Mouse (Mus musculus) cerebral cortex, adult 2 months (tissue): ENCODE results near the gene Thoc6.

ENCODE experiments used
- WGBS: fragments of 180-500 bp; shearing (Covaris S2); methylation state at CpG from one replicate; pipeline ENCODE4 v1.1.7; 2018; 5-methylcytosine and 5-hydroxymethylcytosine counted together

Thoc6 gene

DNA sequence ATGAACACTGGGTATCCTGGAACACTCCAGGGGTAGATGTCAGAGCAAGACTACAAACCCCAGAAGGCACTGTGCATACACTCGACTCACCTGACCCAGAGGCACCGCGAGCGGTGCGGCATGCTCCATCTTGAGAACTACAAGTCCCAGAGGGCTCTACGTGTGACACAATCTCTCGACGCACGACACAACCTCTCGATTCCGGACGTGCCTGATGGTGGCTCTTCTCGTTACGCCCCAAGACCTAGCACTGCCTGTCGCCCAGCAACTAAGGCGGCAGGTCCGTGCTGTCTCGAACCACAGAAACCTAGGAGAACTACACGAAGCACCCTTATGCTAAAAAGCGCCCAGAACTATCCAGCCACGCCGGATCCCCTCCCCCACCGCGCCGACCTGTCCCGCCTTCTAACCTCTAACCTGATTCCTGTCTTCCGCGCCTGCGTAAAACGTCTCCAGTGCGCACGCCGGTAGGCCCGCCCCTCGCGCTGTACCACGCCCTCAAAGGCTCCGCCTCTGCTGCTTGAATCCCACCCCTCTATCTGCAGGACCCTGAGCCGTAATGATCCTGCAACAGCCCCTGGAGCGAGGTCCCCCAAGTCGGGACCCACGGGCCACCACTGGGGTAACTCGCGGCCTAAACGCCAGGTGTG is at the start of gene Thoc6, which contains the start of gene Hcfc1r1:
Thoc6 (minus strand) TSS at position 459 of the 650 bp plus-strand sequence.
Hcfc1r1 (plus strand) TSS at position 173 of the 650 bp plus-strand sequence.
- under 1% methylated on average over 45 of the region's 45 CpGs for WGBS

DNA sequence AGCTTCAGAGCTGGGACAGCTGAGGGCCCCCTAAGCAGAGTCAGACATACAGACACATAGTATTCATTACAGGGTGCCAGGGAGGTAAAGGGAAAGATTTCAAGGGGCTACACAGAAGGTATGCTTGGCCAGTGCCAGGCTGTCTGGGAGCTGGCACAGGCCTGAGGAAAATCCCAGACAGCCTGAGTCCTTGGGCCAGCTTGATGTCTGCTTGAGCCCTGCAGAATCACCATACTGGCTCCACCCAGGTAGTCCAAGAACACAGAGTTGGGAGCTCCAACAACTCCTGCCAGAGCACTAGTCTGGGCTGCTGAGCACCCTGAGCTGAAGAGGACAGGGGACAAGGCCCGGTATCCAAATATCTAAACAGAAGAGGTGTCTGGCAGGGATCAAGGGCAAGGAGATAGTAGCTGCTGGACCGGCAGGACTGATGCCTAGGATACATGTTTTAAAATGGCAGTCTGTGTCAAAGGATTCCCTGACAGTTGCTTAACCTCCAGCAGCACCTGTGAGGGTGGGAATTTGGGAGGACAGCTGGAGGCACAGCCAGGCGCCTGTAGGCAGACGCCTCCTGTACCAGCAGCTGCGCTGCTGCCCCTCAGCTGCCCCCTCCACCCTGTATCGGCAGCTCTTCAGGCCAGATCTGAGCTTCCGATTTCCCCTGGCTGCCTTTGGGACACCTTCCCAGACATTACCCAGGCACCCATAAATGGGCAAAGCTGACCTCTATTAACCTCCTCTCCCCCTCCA is 48.9 kb upstream of the Thoc6 start, which contains the start of gene 1520401A03Rik:
1520401A03Rik (minus strand) TSS at position 408 of the 750 bp plus-strand sequence.
- WGBS = 93% methylated on average over 7 of the region's 7 CpGs

DNA sequence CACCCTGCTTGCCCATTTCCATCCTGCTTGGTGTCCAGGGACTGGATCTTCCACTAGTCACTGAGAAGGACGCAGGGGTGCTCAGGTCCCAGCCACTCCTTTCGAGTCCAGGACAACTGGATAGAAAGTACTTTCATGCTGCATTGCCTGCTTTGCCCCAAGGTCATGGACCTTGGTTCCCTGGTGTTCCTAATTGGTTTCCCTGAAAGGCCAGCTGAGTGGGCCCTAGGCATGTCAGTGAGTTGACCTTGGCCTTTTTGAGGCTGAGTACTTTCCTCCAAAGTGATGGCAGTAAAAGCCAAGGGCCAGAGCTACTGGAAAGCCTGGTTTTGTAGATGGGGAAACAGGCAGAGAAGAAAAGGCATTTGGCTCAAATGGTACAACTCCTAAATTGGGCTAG is 48.2 kb upstream of the Thoc6 start:
- 92% methylated on average over 2 of the region's 2 CpGs for WGBS

DNA sequence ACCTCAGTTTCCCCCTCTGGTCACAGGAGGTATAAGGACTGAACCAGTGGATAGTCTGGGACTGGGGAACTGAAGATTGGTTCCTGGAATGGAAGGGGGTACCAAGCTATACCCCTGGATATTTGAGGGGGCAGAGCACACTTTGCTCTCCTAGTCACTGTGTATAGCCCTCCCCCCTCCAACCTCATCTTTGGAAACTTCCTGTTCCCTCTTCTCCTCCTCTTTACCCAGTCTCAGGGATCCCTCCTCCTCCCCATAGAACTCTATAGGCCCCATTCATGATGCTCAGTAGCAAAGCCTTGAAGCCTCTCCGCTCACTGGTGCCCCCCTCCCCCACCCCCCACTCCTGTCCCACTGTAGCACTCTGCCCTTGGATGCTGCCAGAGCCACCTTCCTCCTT is 45.8 kb upstream of the Thoc6 start:
- WGBS = 43% methylated on average over 1 of the region's 1 CpGs

DNA sequence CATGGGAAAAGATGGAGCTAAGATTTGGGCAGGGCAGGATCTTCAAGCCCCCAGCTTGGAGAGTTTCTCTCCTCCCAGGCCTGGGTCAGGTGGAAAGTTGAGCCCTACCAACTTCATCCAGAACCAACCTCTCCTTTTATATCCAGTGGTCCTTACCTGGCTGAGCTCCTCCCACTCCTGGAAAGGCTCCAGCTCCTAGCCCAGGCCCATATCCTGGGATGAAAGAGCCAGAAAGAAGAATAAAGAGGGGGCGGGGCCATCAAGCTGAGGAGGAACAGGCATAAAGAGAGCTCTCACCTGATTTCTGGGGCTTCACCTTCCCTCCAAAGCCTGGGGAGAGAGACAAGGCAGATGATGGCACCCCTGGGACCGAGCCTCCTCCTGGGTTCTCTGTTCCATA is 43.3 kb upstream of the Thoc6 start:
- 83% methylated on average over 2 of the region's 2 CpGs for WGBS

DNA sequence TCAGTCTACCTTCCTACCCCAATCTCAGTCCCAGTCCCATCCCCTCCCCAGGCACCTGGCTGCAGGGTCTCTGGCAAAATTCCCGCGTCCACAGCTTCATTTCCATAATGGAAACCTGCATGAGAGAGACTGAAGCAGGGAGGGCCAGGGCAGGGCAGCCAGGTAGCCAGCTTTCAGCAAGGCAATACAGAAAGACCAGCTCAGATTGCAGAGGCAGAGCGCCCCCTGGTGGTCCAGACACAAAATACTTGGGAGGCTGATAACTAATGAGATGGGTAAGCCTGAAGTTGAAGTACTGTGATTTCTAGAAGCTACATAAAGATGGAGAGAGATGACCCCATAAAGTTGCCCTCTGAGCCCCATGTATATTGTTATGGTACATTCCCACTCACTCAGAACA is 32.5 kb upstream of the Thoc6 start:
- 16% methylated on average over 3 of the region's 3 CpGs for WGBS

DNA sequence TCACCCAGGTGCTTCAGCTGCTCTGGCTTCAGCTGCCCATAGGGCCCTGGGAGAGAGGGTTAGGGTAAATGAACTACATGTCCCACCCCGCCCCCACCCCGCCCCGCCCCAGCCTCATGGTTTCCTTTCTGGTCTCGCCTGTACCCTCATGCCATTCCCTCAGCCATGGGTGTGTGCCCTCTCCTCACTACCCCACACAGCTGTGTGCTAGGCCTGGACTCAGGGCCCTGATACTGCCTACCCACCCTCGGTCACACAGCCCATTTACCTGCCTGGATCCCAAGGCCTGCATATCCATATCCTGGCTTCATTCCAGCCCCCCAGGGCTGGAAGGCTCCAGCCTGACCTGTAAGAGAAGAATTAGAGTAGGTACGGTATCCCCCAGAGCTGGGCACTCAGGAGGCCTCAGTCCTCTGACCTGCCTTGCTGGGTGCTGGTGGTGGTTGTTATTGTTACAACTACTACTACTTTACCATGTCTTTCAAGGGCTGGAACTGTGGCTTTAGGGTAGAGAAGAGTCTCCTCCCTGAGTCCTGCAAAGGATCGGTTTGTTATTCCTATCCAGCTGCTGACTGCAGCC is 31.9 kb upstream of the Thoc6 start:
- 81% methylated on average over 7 of the region's 7 CpGs for WGBS

DNA sequence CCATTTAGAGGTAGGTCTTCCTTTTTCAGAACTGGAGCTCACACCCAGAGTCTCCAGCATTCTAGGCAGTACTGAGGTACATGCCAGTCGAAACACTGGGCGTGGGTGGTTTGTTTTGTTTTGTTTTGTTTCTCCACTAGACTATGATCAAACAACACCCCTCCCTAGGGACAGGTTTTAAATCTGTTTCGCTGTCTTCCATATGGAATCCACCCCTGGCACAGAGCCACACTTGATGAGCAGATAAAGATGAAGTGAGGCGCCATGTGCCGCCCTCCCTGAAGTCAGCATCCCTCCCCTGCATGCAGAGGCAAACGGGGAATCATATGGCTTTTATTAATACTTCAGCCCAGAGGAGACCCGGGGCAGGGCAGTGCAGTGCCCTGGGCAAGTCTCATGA is 31.1 kb upstream of the Thoc6 start:
- WGBS = 34% methylated on average over 7 of the region's 7 CpGs

DNA sequence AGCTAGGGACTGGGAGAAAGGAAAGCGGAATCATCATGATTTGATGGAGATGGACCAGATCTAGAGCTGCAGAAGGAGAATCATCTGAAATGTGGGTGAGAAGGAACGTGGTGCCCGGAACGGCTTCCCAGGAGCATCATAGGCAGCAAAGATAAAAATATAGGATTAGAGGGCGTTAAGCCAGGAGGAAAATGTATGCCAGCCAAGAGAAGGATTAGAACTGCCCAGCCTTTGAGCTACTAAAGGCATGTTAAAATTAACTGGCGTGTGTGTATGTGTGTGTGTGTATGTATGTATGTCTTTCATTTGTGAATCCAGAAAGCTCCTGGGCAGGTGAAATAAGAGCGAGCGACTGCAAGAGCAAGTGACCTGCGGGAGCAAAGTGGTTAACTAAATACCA is 29.6 kb upstream of the Thoc6 start:
- WGBS = 63% methylated on average over 9 of the region's 9 CpGs

DNA sequence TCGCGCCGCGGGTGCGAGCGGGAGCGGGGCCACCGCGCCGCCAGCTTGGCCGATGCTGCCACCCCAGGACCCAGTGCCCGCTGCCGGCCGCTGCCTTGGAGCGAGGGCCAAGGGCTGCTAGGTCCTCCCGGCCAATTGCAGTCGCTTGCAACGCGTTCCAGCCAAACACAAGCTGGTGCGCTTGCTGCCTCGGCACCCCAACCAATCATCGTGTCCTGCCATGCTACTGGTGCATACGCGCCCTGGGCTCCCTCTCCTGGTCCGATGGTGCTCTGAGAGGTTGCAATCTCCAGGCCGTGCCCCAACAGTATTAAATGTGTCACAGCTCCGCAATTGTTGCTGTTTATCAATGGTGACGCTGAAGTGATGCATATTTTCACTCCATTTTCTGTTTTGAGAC is 26.4 kb upstream of the Thoc6 start:
- WGBS = under 1% methylated on average over 28 of the region's 28 CpGs

DNA sequence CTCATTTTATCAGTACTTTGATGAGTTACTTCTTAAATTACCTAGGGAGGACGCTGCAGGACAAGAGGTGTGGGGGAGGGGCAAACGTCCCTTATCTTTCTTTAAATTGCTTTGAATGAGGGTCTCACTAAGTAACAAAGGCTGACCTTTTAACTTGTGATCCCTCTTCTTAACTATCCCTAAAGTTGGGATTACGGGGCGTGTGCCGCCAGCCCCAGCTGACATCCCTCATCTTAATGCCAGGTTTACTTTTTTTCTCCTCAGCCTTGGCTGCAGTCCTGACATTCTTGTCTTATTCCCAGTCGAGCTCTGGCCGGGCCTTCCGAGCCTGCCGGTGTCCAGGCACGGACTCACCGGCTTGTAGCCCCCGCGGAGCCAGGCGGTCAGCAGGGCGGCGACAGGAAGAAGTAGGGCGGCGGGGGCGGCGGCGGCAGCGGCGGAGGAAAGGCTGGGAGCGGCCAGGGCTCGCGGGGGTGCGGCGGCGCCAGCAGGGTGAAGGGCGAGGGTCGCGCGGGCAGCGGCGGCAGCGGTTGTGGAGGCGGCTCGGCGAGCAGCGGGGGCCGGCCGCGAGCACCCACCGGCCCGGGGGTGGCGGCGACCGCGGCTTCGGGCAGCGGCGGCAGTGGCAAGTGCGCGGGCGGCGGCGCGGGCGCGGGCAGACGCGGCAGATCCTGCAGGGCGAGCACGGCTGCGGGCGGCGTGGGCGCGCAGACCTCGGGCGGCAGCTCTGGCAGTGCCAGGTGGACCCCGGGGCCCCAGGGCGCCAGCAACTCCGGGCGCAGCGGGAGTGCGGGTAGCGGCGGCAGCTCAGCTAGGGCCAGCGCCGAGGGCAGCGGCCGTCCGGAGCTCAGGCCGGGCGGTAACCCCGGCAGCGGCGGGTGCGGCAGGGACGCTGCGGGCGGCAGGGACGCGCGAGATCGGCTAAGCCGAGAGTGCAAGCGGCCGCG is 25.7 kb upstream of the Thoc6 start:
- under 1% methylated on average over 93 of the region's 101 CpGs for WGBS

DNA sequence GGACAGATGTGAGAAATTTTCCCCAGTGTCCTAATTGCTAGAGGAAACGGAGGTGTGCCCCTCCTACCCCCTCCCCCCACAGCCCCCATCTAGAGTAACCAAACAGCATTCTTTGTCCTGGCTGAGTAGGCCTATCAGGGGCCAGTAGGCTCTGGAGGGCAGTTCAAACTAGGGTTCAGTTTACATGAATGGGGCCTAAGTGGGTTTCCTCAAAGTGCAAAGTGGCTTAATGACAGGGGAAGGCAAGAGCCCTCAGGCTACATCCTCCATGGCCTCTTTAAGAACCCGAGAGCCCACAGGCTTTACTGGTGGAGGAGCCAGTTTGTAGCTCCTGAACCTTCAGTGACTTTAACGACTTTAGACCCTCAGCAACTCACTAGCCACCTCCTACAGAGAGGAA is 22.1 kb upstream of the Thoc6 start:
- 71% methylated on average over 3 of the region's 3 CpGs for WGBS

DNA sequence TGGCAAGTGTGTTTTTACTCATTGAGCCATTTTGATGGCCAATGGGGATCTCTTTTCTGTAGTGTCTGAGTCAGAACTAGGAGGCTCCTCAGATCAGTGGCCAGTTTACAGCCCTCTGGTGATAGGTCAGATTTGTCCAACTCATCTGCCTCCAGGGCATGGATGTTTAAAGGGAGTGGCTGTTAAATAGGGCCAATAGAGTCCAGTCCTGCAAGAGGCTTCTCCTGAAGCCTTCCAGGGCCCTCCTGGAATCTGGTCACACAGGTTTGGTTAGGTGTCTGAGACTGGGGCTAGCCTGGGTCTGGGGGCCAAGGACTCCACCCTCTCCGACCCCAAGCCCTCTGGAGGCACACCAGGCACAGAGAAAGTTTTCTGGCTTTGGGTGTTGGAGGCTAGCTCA is 20.8 kb upstream of the Thoc6 start:
- WGBS = 73% methylated on average over 1 of the region's 1 CpGs

DNA sequence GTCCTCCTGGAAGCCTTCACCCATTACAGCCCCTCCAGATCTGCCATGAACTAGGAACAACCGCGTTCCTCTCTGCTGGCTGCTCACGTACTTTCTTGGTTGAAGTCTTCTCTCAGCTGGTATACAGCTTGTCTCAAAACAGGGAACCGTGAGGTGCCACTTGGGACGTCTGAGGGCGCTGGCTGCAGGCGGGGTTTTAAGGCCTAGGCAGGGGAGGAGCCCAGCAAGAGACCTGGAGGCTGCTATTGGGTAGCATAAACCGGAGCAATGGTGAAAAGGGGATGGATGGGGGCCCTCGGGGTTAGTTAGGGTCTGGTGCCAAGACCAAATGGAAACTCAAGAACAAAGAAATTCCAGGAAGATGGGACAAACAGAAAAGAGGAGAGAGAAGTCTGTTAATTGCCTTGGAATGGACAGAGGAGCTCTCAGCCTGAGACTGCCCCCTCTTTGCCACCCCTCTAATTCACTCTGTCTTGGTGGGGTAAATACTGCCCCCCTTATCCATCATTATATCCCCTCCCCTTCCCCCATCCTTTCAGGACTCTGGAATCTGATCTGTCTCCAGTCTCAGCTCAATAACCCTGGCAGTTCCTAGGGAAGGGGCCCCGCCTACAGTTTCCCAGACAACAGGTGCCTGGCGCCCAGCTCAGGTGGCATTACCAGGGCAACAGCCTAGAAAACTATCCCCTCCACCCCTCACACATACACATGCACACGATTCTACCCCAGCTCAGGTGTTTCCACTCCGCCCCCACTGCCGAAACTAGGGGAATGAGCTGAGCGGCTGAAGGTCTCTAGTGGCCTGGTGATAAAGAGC is 10.4 kb upstream of the Thoc6 start, which contains the start of gene Cldn9:
Cldn9 (minus strand) TSS at position 171 of the 817 bp plus-strand sequence.
- 56% methylated on average over 15 of the region's 15 CpGs for WGBS

DNA sequence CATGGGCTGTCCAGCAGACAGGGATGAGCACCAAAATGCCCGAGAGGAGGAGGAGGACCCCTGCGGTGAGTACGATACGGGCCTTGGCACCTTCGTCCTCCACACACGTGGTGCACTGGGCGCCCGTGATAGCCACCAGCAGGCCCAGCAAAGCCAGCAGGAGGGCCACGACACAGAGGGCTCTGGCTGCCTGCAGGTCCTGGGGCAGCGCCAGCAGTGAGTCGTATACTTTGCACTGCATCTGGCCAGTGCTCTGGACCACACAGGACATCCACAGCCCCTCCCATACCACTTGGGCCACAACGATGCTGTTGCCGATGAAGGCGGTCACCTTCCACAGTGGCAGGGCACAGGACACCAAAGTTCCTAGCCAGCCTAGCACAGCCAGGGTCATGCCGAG is 9.5 kb upstream of the Thoc6 start:
- 41% methylated on average over 15 of the region's 15 CpGs for WGBS

DNA sequence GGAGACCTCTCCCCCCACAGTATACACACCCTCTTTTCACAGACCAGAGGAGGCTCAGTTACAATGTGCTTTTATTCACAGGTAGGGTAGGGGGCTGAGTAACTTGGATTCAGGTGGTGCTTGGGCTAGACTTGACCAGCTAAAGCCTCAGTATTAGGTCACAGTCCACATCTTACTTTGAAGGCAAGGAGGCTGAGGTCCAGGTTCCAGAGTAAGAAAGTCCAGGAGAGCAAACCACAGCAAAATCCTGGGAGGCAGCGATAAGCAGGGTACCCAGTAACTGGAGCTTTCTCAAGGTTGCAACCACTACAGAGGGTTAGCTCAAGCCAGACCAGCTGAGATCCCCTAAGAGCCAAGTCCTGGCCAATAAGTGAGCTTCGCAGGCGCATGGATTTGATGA is 8.8 kb upstream of the Thoc6 start:
- 86% methylated on average over 3 of the region's 3 CpGs for WGBS

DNA sequence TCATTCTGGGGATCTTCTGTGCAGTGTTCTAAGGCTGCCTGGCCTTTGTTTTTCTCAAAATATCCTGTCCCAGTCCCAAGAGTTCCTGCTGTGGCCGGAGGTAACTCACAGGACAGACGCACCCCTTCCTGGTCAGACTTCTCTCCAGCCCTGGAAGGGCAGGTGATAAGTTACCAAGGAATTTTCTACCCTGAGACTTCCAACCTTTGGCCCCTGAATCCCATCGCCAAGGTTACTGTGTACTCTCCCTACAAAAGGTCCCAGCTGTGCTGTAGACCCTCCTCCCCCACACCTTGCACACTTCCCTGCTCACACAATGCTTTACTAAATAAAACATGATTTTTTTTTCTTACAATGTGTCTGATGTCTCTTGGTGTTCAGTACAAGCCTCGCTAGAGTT is 8.4 kb upstream of the Thoc6 start:
- WGBS = 78% methylated on average over 4 of the region's 4 CpGs

DNA sequence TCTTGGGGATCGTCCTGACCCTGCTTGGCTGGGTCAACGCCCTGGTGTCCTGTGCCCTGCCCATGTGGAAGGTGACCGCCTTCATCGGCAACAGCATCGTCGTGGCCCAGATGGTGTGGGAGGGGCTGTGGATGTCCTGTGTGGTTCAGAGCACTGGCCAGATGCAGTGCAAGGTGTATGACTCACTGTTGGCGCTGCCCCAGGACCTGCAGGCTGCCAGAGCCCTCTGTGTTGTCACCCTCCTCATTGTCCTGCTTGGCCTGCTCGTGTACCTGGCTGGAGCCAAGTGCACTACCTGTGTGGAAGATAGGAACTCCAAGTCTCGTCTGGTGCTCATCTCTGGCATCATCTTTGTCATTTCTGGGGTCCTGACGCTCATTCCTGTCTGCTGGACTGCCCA is 7.4 kb upstream of the Thoc6 start:
- 71% methylated on average over 10 of the region's 10 CpGs for WGBS

DNA sequence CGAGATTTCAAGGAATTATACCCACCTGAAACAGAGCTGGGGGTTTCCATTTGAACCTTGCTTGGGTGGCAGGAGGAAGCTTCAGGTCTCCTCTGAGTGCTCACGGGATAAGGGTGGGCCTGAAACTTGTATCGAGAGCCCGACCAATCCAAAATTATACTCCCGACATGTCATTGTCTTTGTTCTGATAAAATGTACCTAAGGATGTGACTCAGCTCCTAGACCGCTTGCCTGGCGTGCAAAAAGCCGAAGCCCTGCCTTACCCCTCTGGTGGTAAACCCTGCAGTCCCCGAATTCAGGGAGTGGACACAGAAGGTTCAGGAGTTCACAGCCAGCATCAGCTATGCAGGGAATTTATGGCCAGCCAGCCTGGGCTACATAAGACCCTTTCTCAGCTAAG is 6.7 kb upstream of the Thoc6 start:
- WGBS = 82% methylated on average over 9 of the region's 9 CpGs

DNA sequence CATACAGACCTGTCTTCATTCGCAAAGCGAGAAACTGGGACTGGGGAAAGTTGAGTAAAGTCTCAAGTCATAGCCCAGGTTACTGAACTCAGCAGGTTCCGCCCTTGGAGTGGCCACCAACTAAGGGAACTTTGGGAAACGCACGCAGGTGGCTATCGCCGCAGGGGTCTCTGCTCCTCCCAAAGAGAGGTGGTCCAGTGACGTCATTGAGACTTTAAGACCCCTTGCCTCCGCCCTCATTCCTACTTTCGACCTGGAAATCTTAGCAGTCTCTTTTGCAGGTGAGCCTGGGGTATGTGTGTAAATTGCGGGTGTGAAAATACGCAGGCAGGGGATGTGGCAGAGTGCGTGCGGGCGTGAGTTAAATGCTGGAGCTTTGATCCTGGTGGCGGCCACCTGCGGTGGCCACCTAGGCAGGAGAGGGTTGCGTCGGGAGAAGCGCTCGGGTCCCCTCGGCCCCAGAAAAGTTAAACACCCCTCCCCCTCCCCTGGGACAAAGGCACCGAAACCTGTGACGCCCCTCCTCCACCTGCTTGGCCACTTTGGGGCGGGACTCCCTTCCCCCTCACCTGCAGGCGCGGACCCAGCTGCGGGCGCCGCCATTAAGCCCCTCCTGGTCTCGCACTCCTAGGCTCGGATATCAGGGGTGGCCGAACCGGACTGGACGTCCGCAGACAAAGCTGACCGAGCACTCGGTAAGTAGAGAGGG is 5.6 kb upstream of the Thoc6 start, which contains the start of gene Cldn6:
Cldn6 (plus strand) TSS at position 123 of the 709 bp plus-strand sequence.
- WGBS = 9% methylated on average over 38 of the region's 38 CpGs
